Mouse (Mus musculus) c-Kit-positive CD71-negative TER-119-negative erythroid progenitor cells, embryonic 14.5 days (primary cell): ENCODE results near the gene Vmn1r114.
"Not testable (repeated sequence)": the region's sequence is repeated elsewhere in the genome, so short reads cannot be mapped to it uniquely, and the experiment has no call there.

Experiments used
- DNase-seq: peaks from one replicate; pipeline ENCODE4 v3.0.0-alpha.2; 2013; ENCODE audit warnings: low read depth

Vmn1r114 gene

GRCm38 (mm10) chr7:20812086-20812485 lies at the start of gene Vmn1r114:
Gene Vmn1r114 (minus strand): TSS chr7:20812186.
- DNase-seq = not testable (repeated sequence)

- not testable (repeated sequence) for DNase-seq
Measured at GRCm38 (mm10) chr7:20844885-20845284, 32.9 kb upstream of the Vmn1r114 start, which contains the start of gene Vmn1r115. Gene Vmn1r115 (minus strand): TSS chr7:20844985.

- DNase-seq = not testable (repeated sequence)
Measured at GRCm38 (mm10) chr7:20786985-20787384, 25.0 kb downstream of the Vmn1r114 start, which contains the start of gene Vmn1r113. Gene Vmn1r113 (plus strand): TSS chr7:20787285.

- not testable (repeated sequence) for DNase-seq
Measured at GRCm38 (mm10) chr7:20770885-20771284, 41.1 kb downstream of the Vmn1r114 start, which contains the start of gene Vmn1r112. Gene Vmn1r112 (plus strand): TSS chr7:20771185.
